Mouse (Mus musculus) adrenal gland (tissue): ENCODE results near the gene Tmem39a.

Experiments
- intact Hi-C: fragments of 180-260 bp; cut with DNase I; formaldehyde crosslinking; loops from one replicate; pipeline ENCODE4 v1.15.1; 2025

Tmem39a gene

GRCm38 (mm10) chr16:38625811-38626369, 67.4 kb downstream of the Tmem39a start:
- intact Hi-C loops, result loop anchor here (10.0 kb wide), 1 partner anchor 99 kb away; no protein-coding TSS in a partner anchor

GRCm38 (mm10) chr16:38632147-38632546, 73.6 kb downstream of the Tmem39a start:
- intact Hi-C loops, result loop anchor here (5.0 kb wide), 1 partner anchor 35 kb away; no protein-coding TSS in a partner anchor

GRCm38 (mm10) chr16:38635833-38636390, 77.4 kb downstream of the Tmem39a start:
- intact Hi-C loops, result no loop called here

- intact Hi-C loops, result no loop called here
Observed at GRCm38 (mm10) chr16:38636682-38637081, 78.2 kb downstream of the Tmem39a start.

GRCm38 (mm10) chr16:38637085-38637484, 78.6 kb downstream of the Tmem39a start:
- intact Hi-C loops, result no loop called here
